Mouse (Mus musculus): ENCODE results near the gene Gm8024. TPM values are rescaled to one million over a fixed set of nuclear protein-coding genes. Genes with fewer than 3 reads are reported as not detected.
A peak's percentile ranks its signal among the peaks of the same experiment; 100 is the strongest.
"Not testable (repeated sequence)": the region's sequence is repeated elsewhere in the genome, so short reads cannot be mapped to it uniquely, and the experiment has no call there.

Gene Gm8024
- polyA plus RNA-seq (2015; fragmentation: Nextera tagmentation; extraction: Ambion mirVana): not detected in 2 replicates

GRCm38 (mm10) chr14:42524182-42524581 is at the start of gene Gm8024:
Gene Gm8024 (minus strand): TSS chr14:42524282.
- not testable (repeated sequence) for H3K4me3 ChIP-seq (ENCODE audit: low read length); H3K4me1 ChIP-seq (ENCODE audit: control insufficient read depth, insufficient read depth, low read length); H3K27me3 ChIP-seq (replicated peaks; ENCODE audit: control insufficient read depth, insufficient read depth, low read length); H3K27ac ChIP-seq (ENCODE audit: low read length); ATAC-seq; H3K36me3 ChIP-seq (ENCODE audit: control insufficient read depth, insufficient read depth, low read length); H3K9me3 ChIP-seq (ENCODE audit: control insufficient read depth, low read length); H3K4me2 ChIP-seq (ENCODE audit: low read depth, low read length); H3K9ac ChIP-seq (ENCODE audit: low read depth, low read length)
- 100% methylated on average over 1 of the region's 3 CpGs for WGBS

DNA sequence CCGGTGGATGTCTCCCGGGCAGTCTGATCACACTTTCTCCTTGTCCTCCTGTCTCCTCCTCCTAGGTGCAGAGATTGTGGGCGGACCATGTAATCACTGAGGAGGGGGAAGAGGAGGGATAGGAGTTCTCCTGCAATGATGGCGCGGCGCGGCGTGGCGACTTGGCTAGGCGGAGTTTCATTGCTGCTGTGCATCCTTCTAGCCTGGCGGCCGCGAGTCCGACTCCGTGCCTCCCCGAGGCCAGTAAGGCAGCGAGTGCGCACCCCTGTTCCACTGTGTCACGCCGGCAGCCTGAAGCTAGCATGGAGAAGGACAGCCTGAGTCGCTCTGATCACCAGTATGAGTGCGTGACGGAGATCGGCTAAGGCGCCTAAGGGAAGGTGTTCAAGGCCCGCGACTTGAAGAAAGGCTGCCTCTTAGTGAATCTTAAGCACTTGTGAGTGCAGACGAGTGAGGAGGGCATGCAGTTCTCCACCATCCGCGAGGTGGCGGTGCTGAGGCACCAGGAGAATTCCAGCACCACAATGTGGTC is 19.2 kb upstream of the Gm8024 start:
- H3K9me3 ChIP-seq (ENCODE audit: control insufficient read depth, low read length); H3K4me2 ChIP-seq (ENCODE audit: low read depth, low read length); H3K4me3 ChIP-seq (ENCODE audit: low read length); H3K36me3 ChIP-seq (ENCODE audit: control insufficient read depth, insufficient read depth, low read length); H3K4me1 ChIP-seq (ENCODE audit: control insufficient read depth, insufficient read depth, low read length); H3K27me3 ChIP-seq (replicated peaks; ENCODE audit: control insufficient read depth, insufficient read depth, low read length); H3K27ac ChIP-seq (ENCODE audit: low read length); H3K9ac ChIP-seq (ENCODE audit: low read depth, low read length): not testable (repeated sequence)
- 0 out of 2 replicates have a peak, but pooled peaks have one; percentile 21 for ATAC-seq
- WGBS: 7% methylated on average over 20 of the region's 31 CpGs

DNA sequence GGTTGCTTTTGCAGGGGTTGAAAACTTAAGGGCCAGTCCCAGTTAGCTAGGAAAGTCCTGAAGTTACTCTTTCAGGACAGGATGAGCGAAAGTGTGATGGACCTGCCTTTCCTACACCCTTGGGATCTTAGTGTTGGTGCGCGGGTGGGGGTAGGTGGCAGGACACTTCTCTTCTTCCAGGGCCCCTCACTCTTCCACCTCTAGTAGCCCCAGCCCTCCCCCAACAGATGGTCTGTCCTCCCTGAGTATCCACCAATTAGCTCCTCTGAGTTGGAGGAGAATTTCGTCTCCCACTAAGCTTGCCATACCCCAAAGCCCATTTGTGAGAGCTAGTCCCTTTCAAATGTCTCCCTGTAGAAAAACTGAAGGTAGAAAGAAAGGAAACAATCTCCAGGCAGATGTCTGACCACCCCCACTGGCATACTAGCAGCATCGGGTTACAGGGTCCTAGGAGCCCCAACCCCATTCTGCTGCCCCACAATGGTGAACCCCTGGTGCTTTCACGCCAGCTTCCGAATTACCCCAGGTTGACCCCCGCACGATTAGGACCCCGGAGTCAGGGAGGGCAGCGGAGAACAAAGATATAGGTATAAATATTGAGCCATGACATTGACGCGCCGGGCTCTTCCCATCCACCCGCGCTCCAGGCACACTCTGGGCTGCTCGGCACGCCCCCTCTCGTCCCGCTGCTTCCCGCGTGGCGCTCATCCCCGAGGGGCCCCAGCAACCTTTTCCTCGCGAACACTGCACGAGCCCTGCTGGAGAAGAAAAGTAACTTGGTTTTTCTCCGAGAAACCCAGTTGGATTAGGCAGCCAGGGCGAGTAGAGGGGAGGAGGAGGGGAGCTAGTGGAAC is 18.5 kb upstream of the Gm8024 start:
- not testable (repeated sequence) for H3K27me3 ChIP-seq (replicated peaks; ENCODE audit: control insufficient read depth, insufficient read depth, low read length); H3K9me3 ChIP-seq (ENCODE audit: control insufficient read depth, low read length); ATAC-seq; H3K4me2 ChIP-seq (ENCODE audit: low read depth, low read length); H3K4me1 ChIP-seq (ENCODE audit: control insufficient read depth, insufficient read depth, low read length); H3K4me3 ChIP-seq (ENCODE audit: low read length); H3K9ac ChIP-seq (ENCODE audit: low read depth, low read length); H3K36me3 ChIP-seq (ENCODE audit: control insufficient read depth, insufficient read depth, low read length); H3K27ac ChIP-seq (ENCODE audit: low read length)
- 26% methylated on average over 16 of the region's 29 CpGs for WGBS

DNA sequence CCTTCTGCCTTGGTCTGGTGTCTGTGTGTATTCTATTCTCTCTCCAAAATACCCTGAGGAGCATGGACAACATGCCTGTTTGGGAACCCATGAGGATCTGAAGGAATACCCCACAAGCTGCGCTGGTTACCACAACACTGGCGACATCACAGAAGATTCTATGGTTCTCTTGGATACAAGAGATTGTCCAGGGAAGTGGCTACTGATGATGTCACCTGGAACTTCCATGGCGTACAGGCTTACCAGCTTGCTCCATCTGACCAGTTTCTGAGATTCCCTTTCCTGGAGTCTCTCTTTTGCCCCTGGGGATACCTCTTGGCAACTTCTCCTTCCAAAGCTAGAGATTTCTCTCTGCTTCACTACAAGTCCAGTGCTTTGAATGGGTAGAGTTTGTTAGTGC is 21.8 kb downstream of the Gm8024 start, which contains the start of gene Gm8020:
Gene Gm8020, minus strand, starts transcription at position 101 of the 400 bp plus-strand sequence.
- not testable (repeated sequence) for H3K27me3 ChIP-seq (replicated peaks; ENCODE audit: control insufficient read depth, insufficient read depth, low read length); H3K27ac ChIP-seq (ENCODE audit: low read length); H3K4me1 ChIP-seq (ENCODE audit: control insufficient read depth, insufficient read depth, low read length); H3K4me3 ChIP-seq (ENCODE audit: low read length); H3K9me3 ChIP-seq (ENCODE audit: control insufficient read depth, low read length); ATAC-seq; H3K4me2 ChIP-seq (ENCODE audit: low read depth, low read length); H3K36me3 ChIP-seq (ENCODE audit: control insufficient read depth, insufficient read depth, low read length); H3K9ac ChIP-seq (ENCODE audit: low read depth, low read length)
- WGBS: 100% methylated on average over 2 of the region's 3 CpGs

Other genes with a start within 250 kb of the Gm8024 start
- not detected in 2 replicates for gene Gm9611, start 226.9 kb downstream of the Gm8024 start, polyA plus RNA-seq (2015; fragmentation: Nextera tagmentation; extraction: Ambion mirVana)
- gene Gm7995, start 214.1 kb downstream of the Gm8024 start, polyA plus RNA-seq (2015; fragmentation: Nextera tagmentation; extraction: Ambion mirVana): not detected in 2 replicates
- gene Gm8005, start 84.6 kb downstream of the Gm8024 start, polyA plus RNA-seq (2015; fragmentation: Nextera tagmentation; extraction: Ambion mirVana): not detected in 2 replicates
- gene Gm8011, start 60.4 kb downstream of the Gm8024 start, polyA plus RNA-seq (2015; fragmentation: Nextera tagmentation; extraction: Ambion mirVana): not detected in 2 replicates
- not detected in 2 replicates for gene Gm8020, start 21.9 kb downstream of the Gm8024 start, polyA plus RNA-seq (2015; fragmentation: Nextera tagmentation; extraction: Ambion mirVana)
- not detected in 2 replicates for gene Gm17124, start 75.6 kb upstream of the Gm8024 start, polyA plus RNA-seq (2015; fragmentation: Nextera tagmentation; extraction: Ambion mirVana)
- not detected in 2 replicates for gene Gm3633, start 117.6 kb upstream of the Gm8024 start, polyA plus RNA-seq (2015; fragmentation: Nextera tagmentation; extraction: Ambion mirVana)
- gene Gm10378, start 131.7 kb upstream of the Gm8024 start, polyA plus RNA-seq (2015; fragmentation: Nextera tagmentation; extraction: Ambion mirVana): not detected in 2 replicates
- not detected in 2 replicates for gene Gm3015, start 244.5 kb upstream of the Gm8024 start, polyA plus RNA-seq (2015; fragmentation: Nextera tagmentation; extraction: Ambion mirVana)